Mouse (Mus musculus): ENCODE data around the gene Ccdc169. TPM values are rescaled to one million over a fixed set of nuclear protein-coding genes. Genes with fewer than 3 reads are reported as not detected.

Gene Ccdc169
- polyA plus RNA-seq, 1 experiment = 0.54 TPM

- no peak for DNase-seq (ENCODE audit: extremely low spot score in 1 of 2, low spot score in 1 of 2)
Measured at GRCm38 (mm10) chr3:55119275-55119898, 17.8 kb upstream of the Ccdc169 start.

- DNase-seq (ENCODE audit: extremely low spot score in 1 of 2, low spot score in 1 of 2) = no peak
Measured at GRCm38 (mm10) chr3:55122336-55122870, 14.7 kb upstream of the Ccdc169 start.

- no peak for DNase-seq (ENCODE audit: extremely low spot score in 1 of 2, low spot score in 1 of 2)
Measured at GRCm38 (mm10) chr3:55123064-55123463, 14.1 kb upstream of the Ccdc169 start.

- DNase-seq (ENCODE audit: extremely low spot score in 1 of 2, low spot score in 1 of 2) = no peak
Measured at GRCm38 (mm10) chr3:55129181-55129692, 7.9 kb upstream of the Ccdc169 start.

DNA sequence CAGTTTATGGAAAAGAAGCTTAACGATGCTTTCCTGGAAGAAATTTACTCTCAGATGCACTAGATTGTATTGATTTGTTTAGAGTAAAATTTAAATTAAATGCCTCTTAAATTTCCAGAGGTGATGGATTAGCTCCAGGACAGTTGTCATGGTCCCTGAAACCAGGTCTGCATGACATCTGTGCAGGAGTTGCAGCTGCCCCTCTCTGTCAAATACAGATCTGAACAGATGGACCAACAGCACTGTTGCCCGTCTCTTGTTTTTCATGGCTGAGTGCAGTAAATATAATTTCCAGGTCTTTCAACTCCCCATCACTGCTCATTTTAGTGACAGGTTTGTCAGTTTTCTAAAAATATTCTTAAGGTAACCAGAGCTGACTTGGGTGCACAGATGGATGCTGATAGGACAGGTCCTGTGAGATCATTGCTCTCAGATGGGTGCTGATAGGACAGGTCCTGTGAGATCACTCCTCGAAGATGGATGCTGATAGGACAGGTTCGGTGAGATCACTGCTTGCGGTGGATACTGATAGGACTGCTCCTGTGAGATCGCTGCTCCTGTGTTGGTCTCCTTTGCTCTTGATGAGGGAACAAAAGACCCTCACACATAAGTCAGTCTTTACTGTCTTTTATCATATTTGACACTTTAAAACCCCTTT, 5.4 kb upstream of the Ccdc169 start:
- DNase-seq (ENCODE audit: extremely low spot score in 1 of 2, low spot score in 1 of 2) = no peak

DNA sequence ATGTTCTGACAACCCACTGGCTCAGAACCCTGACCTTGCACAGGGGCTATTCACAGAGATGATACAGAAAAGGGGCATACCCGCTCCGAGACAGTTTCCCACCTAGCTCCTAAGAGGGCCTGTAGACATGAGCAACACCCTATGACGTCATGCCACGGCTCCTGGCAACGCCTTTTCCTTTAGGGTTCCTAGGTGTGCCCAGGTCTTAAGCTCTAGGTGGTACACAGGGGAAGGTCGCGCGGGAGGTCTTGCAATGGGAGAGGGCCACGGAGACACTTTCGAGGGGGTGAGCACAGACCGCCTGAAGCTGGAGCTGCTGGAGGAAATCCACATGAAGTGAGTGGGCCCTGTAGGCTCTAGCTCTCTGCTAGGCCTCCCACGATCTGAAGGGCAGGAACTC, 2.7 kb downstream of the Ccdc169 start:
- DNase-seq (ENCODE audit: extremely low spot score in 1 of 2, low spot score in 1 of 2) = no peak

DNA sequence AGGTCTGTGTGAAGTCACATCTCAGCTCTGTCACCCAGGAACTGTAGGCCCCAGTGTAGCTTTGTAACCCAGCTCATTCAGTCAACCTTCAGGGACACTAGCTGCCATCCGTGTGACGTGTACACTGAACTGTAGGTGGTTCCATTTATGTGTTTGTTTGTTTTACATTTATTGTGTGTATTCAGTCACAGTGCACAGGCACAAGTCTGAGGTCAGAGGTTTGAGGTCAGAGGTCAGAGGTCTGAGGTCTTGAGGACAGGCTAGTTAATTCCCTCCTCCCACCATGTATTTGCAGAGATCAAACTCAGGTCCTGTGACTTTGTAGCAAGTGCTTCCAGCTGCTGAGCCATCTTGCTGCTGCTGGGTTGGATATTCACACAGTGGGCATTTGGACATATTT, 4.3 kb downstream of the Ccdc169 start:
- DNase-seq (ENCODE audit: extremely low spot score in 1 of 2, low spot score in 1 of 2) = no peak

DNA sequence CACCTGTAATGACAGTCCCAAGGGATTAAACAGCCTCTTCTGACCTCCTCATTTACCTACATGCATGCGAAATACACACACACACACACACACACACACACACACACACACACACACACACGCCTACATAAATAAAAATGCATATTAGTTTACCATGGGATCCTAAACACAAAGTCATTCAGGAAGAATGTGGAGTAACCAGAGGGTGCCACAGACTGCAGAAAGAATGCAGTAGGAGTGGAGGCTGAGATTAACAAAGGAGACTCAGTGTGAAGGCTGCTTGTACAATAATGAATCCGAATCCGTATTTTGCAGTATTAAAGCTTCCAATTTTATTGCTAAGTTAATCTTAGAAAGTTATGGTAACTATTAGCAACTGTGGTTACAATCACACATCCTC, 7.8 kb downstream of the Ccdc169 start:
- DNase-seq (ENCODE audit: extremely low spot score in 1 of 2, low spot score in 1 of 2) = no peak

DNA sequence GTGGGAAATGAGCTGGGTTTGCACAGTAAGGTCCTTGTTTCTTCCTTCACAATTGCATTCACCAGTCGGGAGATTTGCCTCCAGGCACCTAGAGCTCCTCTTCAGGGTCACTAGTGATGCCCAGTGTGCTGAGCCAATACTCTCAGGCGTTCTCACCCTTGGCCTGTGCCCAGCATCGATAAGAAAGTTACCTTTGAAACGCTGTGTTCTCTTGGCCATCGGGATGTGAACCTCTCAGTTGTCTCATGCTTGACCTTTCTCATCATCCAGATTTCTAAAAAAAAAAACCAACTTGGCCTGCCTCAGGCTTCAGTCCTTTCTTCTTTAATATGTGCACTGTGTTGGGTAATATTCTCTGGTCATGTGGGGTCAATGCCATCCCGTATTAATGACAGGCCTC, 9.3 kb downstream of the Ccdc169 start:
- DNase-seq (ENCODE audit: extremely low spot score in 1 of 2, low spot score in 1 of 2) = no peak

- no peak for DNase-seq (ENCODE audit: extremely low spot score in 1 of 2, low spot score in 1 of 2)
Measured at GRCm38 (mm10) chr3:55147156-55147555, 10.0 kb downstream of the Ccdc169 start.

- no peak for DNase-seq (ENCODE audit: extremely low spot score in 1 of 2, low spot score in 1 of 2)
Measured at GRCm38 (mm10) chr3:55148091-55148490, 11.0 kb downstream of the Ccdc169 start.

GRCm38 (mm10) chr3:55151656-55152433, 14.7 kb downstream of the Ccdc169 start:
- DNase-seq (ENCODE audit: extremely low spot score in 1 of 2, low spot score in 1 of 2) = peak in 1 of 2 experiments; percentile 83

DNA sequence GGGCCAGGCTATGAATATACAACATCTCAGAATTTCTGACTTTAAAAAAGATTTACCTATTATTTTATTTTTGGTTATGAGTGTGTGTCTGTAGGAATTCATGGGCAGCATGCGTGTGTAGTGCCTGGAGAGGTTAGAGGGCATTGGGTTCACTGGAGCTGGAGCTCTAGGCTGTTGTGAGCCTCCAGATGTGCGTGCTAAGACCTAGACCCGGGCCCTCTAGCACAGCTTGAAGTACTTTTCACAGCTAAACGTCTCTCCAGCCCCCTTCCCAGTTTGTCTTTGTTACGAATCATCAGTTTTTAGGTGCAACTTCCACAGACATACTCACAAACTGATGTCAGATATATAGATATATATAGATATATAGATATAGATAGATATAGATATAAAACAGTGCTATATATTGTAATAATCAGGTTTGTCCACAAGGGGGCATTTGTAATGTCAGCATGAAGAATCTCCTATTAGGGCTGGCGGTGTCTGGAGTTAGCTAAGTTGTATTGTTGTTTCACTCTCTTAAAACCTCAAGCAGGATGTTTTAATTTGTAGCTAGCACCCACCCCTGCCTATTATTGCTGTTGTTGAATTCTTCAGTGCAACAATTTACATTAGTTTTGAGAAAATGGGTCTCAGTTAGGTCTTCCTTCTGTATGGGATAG, 15.7 kb downstream of the Ccdc169 start:
- peak in 1 of 2 experiments; percentile 64 for DNase-seq (ENCODE audit: extremely low spot score in 1 of 2, low spot score in 1 of 2)

- peak; percentile 47 to 62 for DNase-seq (ENCODE audit: extremely low spot score in 1 of 2, low spot score in 1 of 2)
Measured at GRCm38 (mm10) chr3:55154163-55154562, 17.0 kb downstream of the Ccdc169 start.

- DNase-seq (ENCODE audit: extremely low spot score in 1 of 2, low spot score in 1 of 2) = no peak
Measured at GRCm38 (mm10) chr3:55157413-55157812, 20.3 kb downstream of the Ccdc169 start.

DNA sequence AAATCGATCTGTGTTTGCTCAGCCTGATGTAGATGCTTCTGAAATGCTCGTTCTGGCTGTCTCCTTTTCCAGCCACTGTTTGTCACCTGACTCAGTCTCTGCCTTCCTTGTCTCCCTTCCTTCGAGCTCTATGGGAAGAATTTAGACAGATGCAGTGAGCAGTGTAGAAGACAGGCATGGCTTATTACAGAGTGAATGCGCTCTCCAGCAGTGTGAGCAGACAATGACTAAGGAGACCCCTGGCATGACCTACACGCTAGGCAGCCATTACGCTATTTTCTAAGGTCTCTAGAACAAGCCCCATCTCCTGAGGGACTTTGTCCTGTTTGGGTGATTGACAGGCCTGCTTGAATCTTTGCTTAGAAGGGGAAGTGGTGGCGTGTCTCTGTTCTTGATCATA, 24.0 kb downstream of the Ccdc169 start:
- no peak for DNase-seq (ENCODE audit: extremely low spot score in 1 of 2, low spot score in 1 of 2)

GRCm38 (mm10) chr3:55163510-55163909, 26.4 kb downstream of the Ccdc169 start:
- no peak for DNase-seq (ENCODE audit: extremely low spot score in 1 of 2, low spot score in 1 of 2)

GRCm38 (mm10) chr3:55172478-55172877, 35.3 kb downstream of the Ccdc169 start:
- no peak for DNase-seq (ENCODE audit: extremely low spot score in 1 of 2, low spot score in 1 of 2)

- DNase-seq (ENCODE audit: extremely low spot score in 1 of 2, low spot score in 1 of 2) = no peak
Measured at GRCm38 (mm10) chr3:55177271-55177670, 40.1 kb downstream of the Ccdc169 start.

- no peak for DNase-seq (ENCODE audit: extremely low spot score in 1 of 2, low spot score in 1 of 2)
Measured at GRCm38 (mm10) chr3:55181766-55182165, 44.6 kb downstream of the Ccdc169 start, which contains the start of gene Sohlh2. TSS of gene Sohlh2 (plus strand) at chr3:55182028.

DNA sequence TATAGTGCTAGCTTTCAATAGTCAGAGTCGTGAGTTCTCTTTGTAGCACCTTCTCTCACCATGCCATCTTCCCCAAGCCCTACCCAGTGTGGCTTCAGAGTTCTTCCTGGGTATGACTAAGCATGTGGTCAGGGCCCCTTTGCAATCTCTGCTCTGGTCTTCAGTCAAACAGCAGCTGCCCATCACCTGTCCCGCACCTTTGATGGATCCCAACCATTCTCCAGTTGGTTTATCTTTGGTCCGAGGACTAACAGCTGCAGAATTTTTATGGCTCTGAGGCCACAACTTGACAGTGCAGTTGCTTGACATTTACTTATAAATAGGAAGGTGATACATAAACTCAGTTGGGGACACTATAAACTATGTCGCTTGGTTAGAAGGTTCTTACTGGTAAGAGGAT, 54.5 kb downstream of the Ccdc169 start:
- DNase-seq (ENCODE audit: extremely low spot score in 1 of 2, low spot score in 1 of 2) = no peak

Data from frontal cortex, adult 2 months (tissue).